Mouse (Mus musculus) bone marrow, adult 2 months (tissue): ENCODE results near the gene Kansl2. TPM values are rescaled to one million over a fixed set of nuclear protein-coding genes. Genes with fewer than 3 reads are reported as not detected.
"Not testable (repeated sequence)": the region's sequence is repeated elsewhere in the genome, so short reads cannot be mapped to it uniquely, and the experiment has no call there.

Experiments used
- H3K27ac ChIP-seq: fragments of 200-500 bp; 2 replicates; pipeline ENCODE4 v1.5.1; 2012; ENCODE audit warnings: low read depth, mild to moderate bottlenecking, control low read depth, inconsistent platforms, low read length; ENCODE audit not compliant: control insufficient read depth, poor library complexity, insufficient read depth
- H3K4me1 ChIP-seq: fragments of 200-500 bp; 2 replicates; pipeline ENCODE4 v1.6.1; 2011; ENCODE audit warnings: low read length; ENCODE audit not compliant: control insufficient read depth, insufficient read depth
- H3K4me3 ChIP-seq: fragments of 200-500 bp; replicated peaks from 2 replicates; pipeline ENCODE3; 2011; ENCODE audit warnings: mild to moderate bottlenecking, low read depth, low read length, control low read depth; ENCODE audit not compliant: control insufficient read depth
- CTCF ChIP-seq: fragments of 200-500 bp; IDR thresholded peaks from 2 replicates; pipeline ENCODE4 v1.5.1; 2011; ENCODE audit warnings: low read length, control low read depth; ENCODE audit not compliant: control insufficient read depth, insufficient read depth
- POLR2A ChIP-seq: fragments of 200-500 bp; IDR thresholded peaks from 2 replicates; pipeline ENCODE4 v1.6.1; 2011; ENCODE audit warnings: low read depth, mild to moderate bottlenecking, control low read depth, low read length, borderline replicate concordance; ENCODE audit not compliant: control insufficient read depth
- WGBS: fragments of 180-500 bp; shearing (Covaris S2); methylation state at CpG from one replicate; pipeline ENCODE4 v1.1.7; 2018; 5-methylcytosine and 5-hydroxymethylcytosine counted together
- polyA plus RNA-seq: library from polyadenylated mRNA; stranded (reverse); fragments of >200 nt; gene quantifications from 2 replicates; pipeline ENCODE4 v1.2.4, GENCODE M21; 2011; ENCODE audit warnings: low replicate concordance; ENCODE audit not compliant: missing spikeins, insufficient read depth, insufficient read length

Kansl2 gene
- polyA plus RNA-seq, 1 experiment, result 52.3 TPM

GRCm38 (mm10) chr15:98528066-98528563 is 5.9 kb downstream of the Kansl2 start:
- 81% methylated on average over 5 of the region's 5 CpGs for WGBS
- no peak overlapping the region for H3K27ac ChIP-seq
- H3K4me1 ChIP-seq, result no peaks in the 10 kb centered on the region; the same call in 1 of the 2 replicates
- no peak overlapping the region for H3K4me3 ChIP-seq
- no peak for TF ChIP-seq POLR2A
- no peak for TF ChIP-seq CTCF

- H3K4me1 ChIP-seq, result no peaks in the 10 kb centered on the region
- no peak overlapping the region for H3K27ac ChIP-seq
- no peak for TF ChIP-seq CTCF
- no peak for TF ChIP-seq POLR2A
- no peak overlapping the region for H3K4me3 ChIP-seq
- 95% methylated on average over 5 of the region's 5 CpGs for WGBS
Observed at GRCm38 (mm10) chr15:98527056-98527771, 6.8 kb downstream of the Kansl2 start.

GRCm38 (mm10) chr15:98526057-98526456 is 8.0 kb downstream of the Kansl2 start:
- TF ChIP-seq CTCF, result no peak
- TF ChIP-seq POLR2A, result no peak
- 60% methylated on average over 5 of the region's 5 CpGs for WGBS
- Histone ChIP-seq H3K27ac (no peak overlapping the region), H3K4me3 (no peak overlapping the region), H3K4me1 (no peaks in the 10 kb centered on the region)

- TF ChIP-seq POLR2A, result no peak
- no peak for TF ChIP-seq CTCF
- 71% methylated on average over 3 of the region's 3 CpGs for WGBS
Observed at GRCm38 (mm10) chr15:98521245-98521644, 12.8 kb downstream of the Kansl2 start.

GRCm38 (mm10) chr15:98517380-98518355 is 16.4 kb downstream of the Kansl2 start:
- Histone ChIP-seq H3K4me1 (no peaks in the 10 kb centered on the region; the same call in 1 of the 2 replicates), H3K4me3 (no peak overlapping the region), H3K27ac (no peak overlapping the region)
- peak; percentile 92 for TF ChIP-seq CTCF
- no peak for TF ChIP-seq POLR2A
- WGBS, result 55% methylated on average over 16 of the region's 16 CpGs

More at GRCm38 (mm10) chr15:98521245-98521644, 12.8 kb downstream of the Kansl2 start:
- no peaks in the 10 kb centered on the region for H3K4me1 ChIP-seq
- no peak overlapping the region for H3K27ac ChIP-seq
- no peak overlapping the region for H3K4me3 ChIP-seq

GRCm38 (mm10) chr15:98514845-98515244 is 19.2 kb downstream of the Kansl2 start:
- not testable (repeated sequence) for H3K27ac ChIP-seq, H3K4me1 ChIP-seq
- 80% methylated on average over 2 of the region's 2 CpGs for WGBS

GRCm38 (mm10) chr15:98514146-98514545 is 19.9 kb downstream of the Kansl2 start:
- Histone ChIP-seq H3K4me1 (peaks cover 2% of the 10 kb centered on the region), H3K27ac (no peak overlapping the region; the same call in 1 of the 2 replicates), H3K4me3 (no peak overlapping the region)
- WGBS, result 4% methylated on average over 8 of the region's 8 CpGs
- no peak for TF ChIP-seq CTCF
- no peak for TF ChIP-seq POLR2A

More at GRCm38 (mm10) chr15:98514845-98515244, 19.2 kb downstream of the Kansl2 start:
- H3K4me3 ChIP-seq, result not testable (repeated sequence)

GRCm38 (mm10) chr15:98513676-98514075 is 20.4 kb downstream of the Kansl2 start:
- H3K4me1 ChIP-seq, H3K4me3 ChIP-seq: not testable (repeated sequence)
- peak overlapping the region; percentile 9; the same call in 1 of the 2 replicates for H3K27ac ChIP-seq
- 14% methylated on average over 3 of the region's 3 CpGs for WGBS
